Mouse (Mus musculus) stomach, postnatal 0 days (tissue): ENCODE results near the gene Rnf114.

ENCODE experiments used
- CTCF ChIP-seq: IDR thresholded peaks from 2 replicates; pipeline ENCODE4 v1.5.1; 2016; ENCODE audit warnings: antibody characterized with exemption, low read depth, mild to moderate bottlenecking, moderate library complexity
- EP300 ChIP-seq: optimal IDR thresholded peaks from 2 replicates; pipeline ENCODE3; 2016; ENCODE audit warnings: antibody characterized with exemption

- no peak for TF ChIP-seq CTCF
- no peak for TF ChIP-seq EP300
Observed at GRCm38 (mm10) chr2:167507719-167508385, 15.4 kb downstream of the Rnf114 start.
